Mouse (Mus musculus) MN1 (cell line): Measurements from ENCODE around the gene Nubp2.

Source experiments
- DNase-seq: peaks from one replicate; pipeline ENCODE4 v3.0.0-alpha.2; 2016; ENCODE audit warnings: low spot score

Nubp2 gene

GRCm38 (mm10) chr17:24894061-24894994 lies 8.2 kb upstream of the Nubp2 start:
- DNase-seq: peak; percentile 50

- DNase-seq: no peak
These were observed 7.1 kb upstream of the Nubp2 start for GRCm38 (mm10) chr17:24893276-24893675.

- no peak for DNase-seq
These were observed 6.6 kb upstream of the Nubp2 start for GRCm38 (mm10) chr17:24892785-24893184.

GRCm38 (mm10) chr17:24891321-24891720 lies 5.2 kb upstream of the Nubp2 start:
- no peak for DNase-seq

GRCm38 (mm10) chr17:24890151-24891092 lies 4.3 kb upstream of the Nubp2 start:
- no peak for DNase-seq

- DNase-seq: no peak
These were observed 2.7 kb upstream of the Nubp2 start for GRCm38 (mm10) chr17:24888862-24889261.

- peak; percentile 41 for DNase-seq
These were observed 1.3 kb upstream of the Nubp2 start for GRCm38 (mm10) chr17:24887291-24888080.

- no peak for DNase-seq
These were observed 753 bp upstream of the Nubp2 start for GRCm38 (mm10) chr17:24886932-24887271.

- DNase-seq: no peak
These were observed 604 bp downstream of the Nubp2 start for GRCm38 (mm10) chr17:24885356-24886133.

GRCm38 (mm10) chr17:24884391-24884790 lies 1.8 kb downstream of the Nubp2 start:
- DNase-seq: no peak

- DNase-seq: peak; percentile 80
These were observed 4.3 kb downstream of the Nubp2 start for GRCm38 (mm10) chr17:24881738-24882440.

- no peak for DNase-seq
These were observed 7.6 kb downstream of the Nubp2 start for GRCm38 (mm10) chr17:24878531-24878930.

GRCm38 (mm10) chr17:24878117-24878397 lies 8.1 kb downstream of the Nubp2 start:
- no peak for DNase-seq

- DNase-seq: no peak
These were observed 8.6 kb downstream of the Nubp2 start for GRCm38 (mm10) chr17:24877336-24878116.

GRCm38 (mm10) chr17:24874989-24875388 lies 11.2 kb downstream of the Nubp2 start:
- no peak for DNase-seq

GRCm38 (mm10) chr17:24874405-24874745 lies 11.8 kb downstream of the Nubp2 start:
- DNase-seq: no peak

GRCm38 (mm10) chr17:24873695-24874404 lies 12.3 kb downstream of the Nubp2 start:
- no peak for DNase-seq

- DNase-seq: no peak
These were observed 18.2 kb downstream of the Nubp2 start for GRCm38 (mm10) chr17:24867914-24868313.

- DNase-seq: no peak
These were observed 20.4 kb downstream of the Nubp2 start, which contains the start of gene Igfals for GRCm38 (mm10) chr17:24865776-24866175. Gene Igfals, plus strand, starts transcription at chr17:24865997.
